Mouse (Mus musculus): ENCODE data around the gene Rbsn.

DNA sequence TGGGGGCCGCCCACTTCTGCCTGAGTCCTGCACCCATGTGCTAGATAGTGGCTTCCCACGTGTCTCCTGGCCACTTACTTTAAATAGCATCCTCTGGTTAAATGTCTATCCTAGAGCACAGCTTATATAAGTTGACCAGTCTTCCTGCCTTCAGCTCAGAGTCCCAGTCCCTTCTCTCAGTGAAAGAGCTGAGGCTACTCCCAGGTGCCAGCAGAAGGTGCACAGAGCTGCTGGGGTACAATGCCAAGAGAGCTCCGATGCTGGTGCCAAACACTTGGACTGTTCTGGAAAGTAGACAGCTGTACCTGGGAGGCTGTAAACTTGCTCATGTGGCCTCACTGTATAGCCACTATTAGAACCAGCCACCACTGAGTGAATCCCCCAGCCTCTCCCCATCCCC is 7.3 kb upstream of the Rbsn start:
- TF ChIP-seq REST (IDR thresholded peaks at IDR 0.05; ENCODE audit: insufficient read depth, insufficient read length) (no peak), POLR2A (IDR thresholded peaks at IDR 0.05; ENCODE audit: insufficient read length, low read depth) (no peak), E2F4 (IDR thresholded peaks at IDR 0.05; ENCODE audit: insufficient read depth) (no peak), MAX (IDR thresholded peaks at IDR 0.05; ENCODE audit: low read depth) (no peak), CEBPB (IDR thresholded peaks at IDR 0.05; ENCODE audit: insufficient read depth, poor library complexity, severe bottlenecking) (no peak), SRF (IDR thresholded peaks at IDR 0.05; ENCODE audit: control insufficient read depth, insufficient read length, low read depth) (no peak), MYOG (IDR thresholded peaks at IDR 0.05; ENCODE audit: control insufficient read depth in 1 of 3, insufficient read depth in 1 of 3, insufficient read length in 2 of 3, low read depth in 2 of 3) (no peak), POLR2AphosphoS2 (IDR thresholded peaks at IDR 0.05; ENCODE audit: insufficient read length, low read depth) (no peak), USF1 (IDR thresholded peaks at IDR 0.05; ENCODE audit: low read depth) (no peak), MYOD1 (IDR thresholded peaks at IDR 0.05; ENCODE audit: control insufficient read depth in 1 of 3, insufficient read length in 2 of 3, low read depth in 2 of 3) (no peak)
